Mouse (Mus musculus) heart, postnatal 0 days (tissue): ENCODE results near the gene Tmem59.

ENCODE experiments used
- CTCF ChIP-seq: IDR thresholded peaks from 2 replicates; pipeline ENCODE4 v1.5.1; 2016; ENCODE audit warnings: antibody characterized with exemption, control low read depth, low read depth
- EP300 ChIP-seq: IDR thresholded peaks from 2 replicates; pipeline ENCODE4 v1.6.1; 2016; ENCODE audit warnings: antibody characterized with exemption, low read depth

- TF ChIP-seq CTCF = no peak
- no peak for TF ChIP-seq EP300
Observed at GRCm38 (mm10) chr4:107213279-107214011, 35.2 kb downstream of the Tmem59 start.
